Mouse (Mus musculus): Measurements from ENCODE around the gene Ksr1. TPM values are rescaled to one million over a fixed set of nuclear protein-coding genes. Genes with fewer than 3 reads are reported as not detected.

The Ksr1 gene
- polyA plus RNA-seq, 1 experiment, result 18.2 TPM

DNA sequence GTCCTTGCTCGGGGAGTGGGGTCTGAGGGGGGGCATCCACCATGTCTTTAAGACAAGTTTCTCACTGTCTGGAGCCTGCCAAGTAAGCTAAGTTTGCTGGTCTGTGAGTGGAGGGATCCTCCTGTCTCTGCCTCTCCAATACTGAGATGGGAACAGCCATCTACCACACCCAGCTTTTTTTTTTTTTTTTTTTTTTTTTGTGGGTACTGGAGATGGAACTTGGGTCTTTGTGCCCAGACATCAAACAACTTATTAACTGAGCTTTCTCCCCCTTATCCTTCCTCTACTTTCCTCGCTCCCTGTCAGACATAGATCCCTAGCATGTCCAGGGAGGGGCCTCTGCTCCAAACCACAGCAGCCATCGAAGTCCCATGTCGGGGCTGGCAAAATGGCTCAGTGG lies 32.8 kb downstream of the Ksr1 start:
- no peak overlapping the region for H3K4me3 ChIP-seq (replicated peaks; ENCODE audit: control insufficient read depth, low read depth, low read length)
- H3K4me1 ChIP-seq (ENCODE audit: control insufficient read depth, insufficient read depth, low read length), result peaks cover 1% of the 10 kb centered on the region; the same call in 1 of the 2 replicates
- TF ChIP-seq POLR2A (IDR thresholded peaks at IDR 0.05; ENCODE audit: borderline replicate concordance, control insufficient read depth, low read depth, low read length) (no peak), CTCF (IDR thresholded peaks at IDR 0.05; ENCODE audit: control insufficient read depth, insufficient read depth, low read length) (no peak)
- H3K27ac ChIP-seq (ENCODE audit: control insufficient read depth, insufficient read depth, low read depth, low read length, poor library complexity), result no peak overlapping the region
- 83% methylated on average over 4 of the region's 4 CpGs for WGBS

DNA sequence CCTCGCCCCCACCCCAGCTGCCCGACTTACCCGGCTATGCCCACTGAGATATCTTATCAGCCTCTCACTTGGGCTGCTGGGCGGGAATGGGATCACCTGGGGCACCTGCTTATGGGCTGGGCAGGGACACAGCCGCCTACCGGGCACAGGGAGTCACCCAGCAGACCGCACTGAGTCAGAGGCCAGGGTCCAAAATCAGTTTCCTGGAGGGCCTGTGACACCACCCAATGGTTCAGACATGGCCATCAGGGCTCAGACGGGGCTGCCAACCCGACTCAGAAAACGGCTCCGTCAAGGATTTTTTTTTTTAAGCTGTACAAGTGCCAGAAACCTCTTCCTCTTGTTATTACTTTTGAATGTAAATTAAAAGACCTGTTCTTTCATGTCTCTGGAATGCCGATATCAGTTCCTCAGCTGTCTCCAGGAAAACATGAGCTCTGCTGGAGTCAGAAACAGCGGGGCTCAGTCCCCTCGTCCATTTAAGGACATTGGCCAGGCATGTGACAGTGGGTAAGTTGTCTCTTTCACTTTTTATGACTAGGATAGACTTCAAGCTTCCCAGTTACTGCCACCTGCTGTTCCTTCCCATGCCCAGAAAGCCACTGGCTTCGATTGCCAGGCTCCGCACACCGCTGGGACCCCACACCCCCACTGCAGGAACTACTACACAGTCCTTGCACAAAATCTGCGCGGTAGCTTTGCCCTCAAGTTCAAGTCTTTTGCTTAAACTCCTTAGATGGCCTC lies 33.5 kb downstream of the Ksr1 start:
- 31% methylated on average over 19 of the region's 19 CpGs for WGBS
- Histone ChIP-seq H3K27ac (ENCODE audit: control insufficient read depth, insufficient read depth, low read depth, low read length, poor library complexity) (no peak overlapping the region), H3K4me1 (ENCODE audit: control insufficient read depth, insufficient read depth, low read length) (no peaks in the 10 kb centered on the region; the same call in 1 of the 2 replicates), H3K4me3 (replicated peaks; ENCODE audit: control insufficient read depth, low read depth, low read length) (no peak overlapping the region)
- TF ChIP-seq POLR2A (IDR thresholded peaks at IDR 0.05; ENCODE audit: borderline replicate concordance, control insufficient read depth, low read depth, low read length), result no peak
- TF ChIP-seq CTCF (IDR thresholded peaks at IDR 0.05; ENCODE audit: control insufficient read depth, insufficient read depth, low read length), result no peak

DNA sequence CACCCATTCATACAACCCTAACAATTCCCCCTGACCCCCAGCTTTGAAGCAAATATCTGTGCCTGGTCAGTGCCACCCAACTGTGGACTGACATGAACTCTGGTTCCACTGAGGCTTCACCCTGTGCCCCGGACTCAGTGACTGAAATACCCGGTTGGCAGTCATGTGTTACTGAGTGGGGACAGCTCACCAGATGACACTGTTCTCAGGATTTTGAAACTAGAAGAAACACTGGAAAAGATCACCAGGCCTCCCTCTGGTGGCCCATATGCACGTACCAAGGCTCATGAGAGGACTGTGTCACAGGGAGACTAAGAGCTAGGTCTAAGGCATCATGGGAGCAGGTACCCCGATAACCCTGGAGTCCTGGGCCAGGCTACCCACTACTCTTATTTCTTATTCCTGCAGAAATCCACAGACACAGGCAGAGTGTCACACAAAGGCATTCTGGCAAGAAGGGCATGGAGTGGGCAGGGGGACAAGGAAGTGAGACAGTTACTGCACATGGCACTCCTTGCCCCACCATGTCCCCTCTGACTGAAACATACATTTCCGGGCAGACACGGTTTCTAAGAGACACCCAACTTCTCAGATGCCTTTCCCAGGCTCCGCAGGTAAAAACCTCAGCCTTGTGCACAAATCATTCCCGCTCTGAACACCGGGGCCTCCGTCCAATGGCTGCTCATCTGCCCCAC lies 34.2 kb downstream of the Ksr1 start:
- TF ChIP-seq CTCF (IDR thresholded peaks at IDR 0.05; ENCODE audit: control insufficient read depth, insufficient read depth, low read length), result no peak
- no peak for TF ChIP-seq POLR2A (IDR thresholded peaks at IDR 0.05; ENCODE audit: borderline replicate concordance, control insufficient read depth, low read depth, low read length)

DNA sequence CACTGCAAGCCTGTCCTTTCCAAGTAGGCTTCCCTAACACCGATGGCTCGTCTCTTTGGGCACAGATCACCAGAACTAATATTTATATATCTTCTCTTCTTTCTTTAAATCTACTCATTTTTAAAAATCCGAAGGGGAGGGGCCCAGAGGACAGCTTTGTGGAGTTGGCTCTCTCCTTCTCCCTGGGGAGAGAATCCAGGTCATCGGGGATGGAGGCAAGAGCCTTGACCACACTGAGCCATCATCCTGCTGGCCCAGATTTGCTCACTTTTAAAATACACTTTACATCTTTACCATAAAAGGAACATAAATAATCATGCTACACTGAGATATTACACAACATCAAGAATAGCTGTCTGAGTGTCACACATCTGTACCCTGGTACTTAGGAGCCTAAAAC lies 35.8 kb downstream of the Ksr1 start:
- WGBS, result 71% methylated on average over 4 of the region's 4 CpGs
- H3K27ac ChIP-seq (ENCODE audit: control insufficient read depth, insufficient read depth, low read depth, low read length, poor library complexity), result no peak overlapping the region
- no peaks in the 10 kb centered on the region; the same call in 1 of the 2 replicates for H3K4me1 ChIP-seq (ENCODE audit: control insufficient read depth, insufficient read depth, low read length)
- no peak for TF ChIP-seq POLR2A (IDR thresholded peaks at IDR 0.05; ENCODE audit: borderline replicate concordance, control insufficient read depth, low read depth, low read length)
- no peak for TF ChIP-seq CTCF (IDR thresholded peaks at IDR 0.05; ENCODE audit: control insufficient read depth, insufficient read depth, low read length)
- H3K4me3 ChIP-seq (replicated peaks; ENCODE audit: control insufficient read depth, low read depth, low read length), result no peak overlapping the region

More for the DNA sequence above, 34.2 kb downstream of the Ksr1 start:
- WGBS, result 59% methylated on average over 10 of the region's 10 CpGs
- no peak overlapping the region for H3K4me3 ChIP-seq (replicated peaks; ENCODE audit: control insufficient read depth, low read depth, low read length)
- H3K4me1 ChIP-seq (ENCODE audit: control insufficient read depth, insufficient read depth, low read length), result no peaks in the 10 kb centered on the region; the same call in 1 of the 2 replicates
- H3K27ac ChIP-seq (ENCODE audit: control insufficient read depth, insufficient read depth, low read depth, low read length, poor library complexity), result no peak overlapping the region

DNA sequence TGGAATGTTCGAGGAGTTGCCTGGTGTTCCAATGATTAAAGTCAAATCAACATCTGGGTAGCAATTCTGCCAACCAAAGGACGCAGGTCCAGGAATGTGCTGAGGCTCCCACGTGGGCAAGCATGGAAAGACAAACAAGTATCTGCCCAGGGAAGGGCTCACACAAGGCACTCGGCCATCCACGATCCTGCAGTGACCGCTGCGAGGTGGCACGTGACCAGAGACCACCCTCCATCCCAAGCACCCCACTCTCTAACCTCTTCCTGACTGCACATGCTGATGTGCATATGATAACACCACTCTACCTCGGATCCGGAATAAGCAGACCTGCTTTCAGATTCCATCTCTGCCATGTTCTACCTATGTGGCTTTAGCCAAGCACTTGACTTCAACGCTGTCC lies 38.3 kb downstream of the Ksr1 start:
- no peak overlapping the region for H3K27ac ChIP-seq (ENCODE audit: control insufficient read depth, insufficient read depth, low read depth, low read length, poor library complexity)
- no peaks in the 10 kb centered on the region; the same call in 1 of the 2 replicates for H3K4me1 ChIP-seq (ENCODE audit: control insufficient read depth, insufficient read depth, low read length)
- 82% methylated on average over 11 of the region's 11 CpGs for WGBS
- no peak for TF ChIP-seq POLR2A (IDR thresholded peaks at IDR 0.05; ENCODE audit: borderline replicate concordance, control insufficient read depth, low read depth, low read length)
- TF ChIP-seq CTCF (IDR thresholded peaks at IDR 0.05; ENCODE audit: control insufficient read depth, insufficient read depth, low read length), result no peak
- no peak overlapping the region for H3K4me3 ChIP-seq (replicated peaks; ENCODE audit: control insufficient read depth, low read depth, low read length)

DNA sequence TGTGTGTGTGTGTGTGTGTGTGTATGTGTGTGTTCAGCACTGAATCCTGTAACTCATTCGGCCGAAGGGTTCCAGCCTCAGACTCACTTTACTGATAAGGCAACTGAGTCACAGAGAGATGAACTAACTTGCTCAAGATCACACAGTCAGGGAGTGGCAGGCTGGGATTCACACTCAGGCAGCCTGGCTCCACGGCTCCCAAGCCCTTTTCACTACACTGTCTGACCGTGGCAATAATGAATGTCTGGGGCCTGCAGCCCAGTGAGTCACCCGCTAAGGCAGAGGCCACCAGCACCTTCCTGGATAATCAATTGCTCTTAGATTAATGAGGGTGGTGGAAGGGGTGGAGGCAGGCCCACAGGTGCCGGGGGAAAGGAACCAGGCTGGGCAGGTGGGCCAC lies 41.2 kb downstream of the Ksr1 start:
- TF ChIP-seq POLR2A (IDR thresholded peaks at IDR 0.05; ENCODE audit: borderline replicate concordance, control insufficient read depth, low read depth, low read length) (no peak), CTCF (IDR thresholded peaks at IDR 0.05; ENCODE audit: control insufficient read depth, insufficient read depth, low read length) (no peak)
- WGBS, result 91% methylated on average over 6 of the region's 6 CpGs
- Histone ChIP-seq H3K4me1 (ENCODE audit: control insufficient read depth, insufficient read depth, low read length) (no peaks in the 10 kb centered on the region; the same call in 1 of the 2 replicates), H3K27ac (ENCODE audit: control insufficient read depth, insufficient read depth, low read depth, low read length, poor library complexity) (no peak overlapping the region), H3K4me3 (replicated peaks; ENCODE audit: control insufficient read depth, low read depth, low read length) (no peak overlapping the region)

DNA sequence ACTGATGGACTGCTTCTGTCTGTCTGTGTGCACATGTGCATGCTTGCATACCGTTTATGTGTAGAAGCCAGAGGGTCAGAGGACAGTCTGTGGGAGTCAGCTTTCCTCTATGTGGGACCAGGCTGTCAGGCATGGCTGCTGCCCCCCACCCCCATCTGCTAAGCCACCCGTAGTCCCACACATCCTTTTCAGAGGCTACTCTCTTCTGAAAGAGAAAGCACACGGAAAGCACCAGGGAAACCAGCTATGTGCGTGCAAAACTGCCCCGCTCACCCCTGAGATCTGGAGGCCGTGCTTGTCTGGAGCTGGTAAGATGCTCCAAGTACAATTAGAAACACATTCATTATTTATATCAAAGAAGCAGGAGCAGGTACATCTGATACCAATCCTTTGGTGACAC lies 41.7 kb downstream of the Ksr1 start:
- H3K4me1 ChIP-seq (ENCODE audit: control insufficient read depth, insufficient read depth, low read length), result no peaks in the 10 kb centered on the region; the same call in 1 of the 2 replicates
- TF ChIP-seq POLR2A (IDR thresholded peaks at IDR 0.05; ENCODE audit: borderline replicate concordance, control insufficient read depth, low read depth, low read length) (no peak), CTCF (IDR thresholded peaks at IDR 0.05; ENCODE audit: control insufficient read depth, insufficient read depth, low read length) (no peak)
- no peak overlapping the region for H3K27ac ChIP-seq (ENCODE audit: control insufficient read depth, insufficient read depth, low read depth, low read length, poor library complexity)
- 80% methylated on average over 6 of the region's 6 CpGs for WGBS
- H3K4me3 ChIP-seq (replicated peaks; ENCODE audit: control insufficient read depth, low read depth, low read length), result no peak overlapping the region

DNA sequence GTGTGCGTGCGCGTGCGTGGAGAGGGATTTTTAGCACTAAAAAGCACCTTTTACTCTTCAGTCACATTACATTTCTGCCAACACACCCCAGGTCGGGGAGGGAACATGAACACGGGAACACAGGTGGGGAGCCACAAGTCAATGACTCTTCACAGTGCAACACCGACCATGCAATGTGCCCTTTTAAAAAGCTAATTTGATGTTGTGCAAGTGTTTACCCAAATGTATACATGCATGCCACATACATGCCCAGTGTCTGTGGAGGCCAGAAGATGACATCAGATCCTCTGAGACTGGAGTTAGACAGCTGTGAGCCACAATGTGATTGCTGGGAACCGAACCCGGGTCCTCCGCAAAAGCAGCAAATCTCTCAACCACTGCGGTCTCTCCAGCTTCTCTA lies 42.1 kb downstream of the Ksr1 start:
- Histone ChIP-seq H3K4me3 (replicated peaks; ENCODE audit: control insufficient read depth, low read depth, low read length) (no peak overlapping the region), H3K27ac (ENCODE audit: control insufficient read depth, insufficient read depth, low read depth, low read length, poor library complexity) (no peak overlapping the region), H3K4me1 (ENCODE audit: control insufficient read depth, insufficient read depth, low read length) (no peaks in the 10 kb centered on the region; the same call in 1 of the 2 replicates)
- TF ChIP-seq POLR2A (IDR thresholded peaks at IDR 0.05; ENCODE audit: borderline replicate concordance, control insufficient read depth, low read depth, low read length) (no peak), CTCF (IDR thresholded peaks at IDR 0.05; ENCODE audit: control insufficient read depth, insufficient read depth, low read length) (no peak)
- WGBS, result 92% methylated on average over 11 of the region's 11 CpGs

Measured in bone marrow, adult 2 months (tissue).